Mouse (Mus musculus) urinary bladder, adult 18-20 months (tissue): ENCODE measurements around the gene Prkg2.

Experiments used
- DNase-seq, 2 experiments: peaks; one replicate each; pipeline ENCODE4 v3.0.0; 2022; ENCODE audit warnings: low spot score in 2 of 2, mixed read lengths in 2 of 2

Gene Prkg2

DNA sequence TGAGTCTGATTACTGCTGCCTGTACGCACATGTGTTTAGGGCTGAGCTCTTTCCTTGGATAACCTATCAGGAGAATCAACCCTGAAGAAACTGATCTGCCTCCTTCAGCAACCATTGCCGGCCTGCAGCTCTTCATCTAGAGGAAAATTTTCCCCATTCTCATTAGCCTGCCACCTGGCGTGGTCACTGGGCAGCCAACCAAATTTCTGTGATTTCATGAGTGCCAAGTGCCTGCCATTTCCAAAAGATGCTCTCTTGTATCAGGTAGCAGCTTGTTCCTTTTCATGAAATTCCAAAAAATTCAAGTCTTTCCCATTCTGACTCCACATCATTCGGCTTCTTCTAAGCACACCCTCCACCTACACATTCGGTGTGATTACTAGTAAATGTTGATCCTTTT is 136.2 kb downstream of the Prkg2 start:
- no peak for DNase-seq

DNA sequence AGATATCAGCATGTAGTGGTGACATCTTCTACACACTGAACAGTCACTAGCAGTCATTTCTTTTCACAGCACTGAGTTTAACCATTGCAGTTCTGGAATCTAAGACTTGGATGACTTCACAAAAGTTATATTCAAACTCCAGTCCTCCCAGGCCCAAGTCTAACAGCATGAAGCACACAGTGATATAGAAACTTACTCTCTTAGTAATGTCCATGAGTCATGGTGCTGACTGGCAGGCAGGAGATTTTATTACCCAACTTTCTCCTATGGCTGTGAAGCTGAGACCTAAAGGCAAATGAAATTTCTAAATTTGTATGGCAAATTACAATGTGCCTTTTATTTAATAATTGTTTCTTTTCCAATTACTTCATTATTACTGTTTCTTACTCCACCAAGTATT is 139.2 kb downstream of the Prkg2 start:
- no peak for DNase-seq

DNA sequence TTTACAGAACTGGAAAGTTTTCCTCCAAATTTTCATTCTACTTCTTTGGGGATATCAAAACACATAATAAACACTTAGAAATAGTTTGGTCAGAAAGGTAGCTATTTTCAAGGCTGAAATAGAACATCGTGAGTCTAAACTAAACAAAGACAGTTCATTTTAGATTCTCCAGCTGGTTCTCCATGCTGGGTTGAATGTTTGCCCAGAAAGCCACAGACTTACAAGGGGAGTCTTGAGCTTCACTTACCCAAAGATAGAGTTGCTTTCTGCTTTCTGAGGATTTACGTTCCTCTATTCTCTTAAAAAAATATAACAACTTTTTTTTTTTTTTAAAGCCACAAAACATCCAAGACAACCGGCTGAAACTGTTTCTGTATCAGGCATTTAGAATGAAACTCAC is 142.9 kb downstream of the Prkg2 start:
- no peak for DNase-seq

DNA sequence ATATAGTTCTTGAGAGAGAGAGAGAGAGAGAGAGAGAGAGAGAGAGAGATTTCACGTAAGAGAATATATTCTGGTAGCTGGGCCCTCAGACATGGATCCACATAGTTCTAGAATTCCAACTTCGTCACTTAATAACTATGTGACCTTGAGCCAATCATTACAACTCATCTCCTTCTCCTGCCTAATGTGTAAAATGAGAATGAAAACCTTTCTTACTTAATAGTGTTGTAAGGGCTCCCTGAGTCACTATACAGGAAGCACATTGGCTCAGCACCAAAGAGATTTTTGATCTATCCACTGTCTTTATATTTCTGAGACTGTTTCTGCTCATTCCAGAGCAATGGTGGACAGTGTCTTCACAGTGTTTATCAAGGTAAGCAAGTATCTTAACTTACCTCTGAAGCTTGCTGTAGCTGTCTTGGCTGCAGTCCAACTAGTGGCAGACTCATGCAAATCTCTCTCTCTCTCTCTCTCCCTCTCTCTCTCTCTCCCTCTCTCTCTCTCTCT is 146.6 kb downstream of the Prkg2 start:
- DNase-seq = no peak

DNA sequence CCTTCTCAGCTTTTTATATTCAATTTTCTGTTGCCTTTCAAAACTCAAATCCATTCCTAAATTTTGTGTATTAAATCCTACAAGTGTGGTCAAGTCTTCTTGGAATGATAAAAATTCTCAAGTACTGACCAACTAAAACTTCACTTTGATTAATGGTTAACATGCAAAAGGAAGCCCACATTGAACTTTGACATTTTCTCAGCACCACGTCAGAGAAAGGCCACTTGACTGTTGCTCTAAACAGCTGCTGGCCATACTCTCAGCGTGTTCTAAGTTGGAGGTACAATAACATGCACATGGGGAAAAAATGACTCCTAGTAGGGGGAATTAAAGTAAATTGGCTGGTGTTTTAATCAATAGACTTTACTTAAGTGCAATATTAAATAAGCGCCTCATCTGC is 155.1 kb downstream of the Prkg2 start:
- DNase-seq = no peak
